Mouse (Mus musculus) hindbrain, embryonic 14.5 days (tissue): Measurements from ENCODE around the gene Banf1. TPM values are rescaled to one million over a fixed set of nuclear protein-coding genes. Genes with fewer than 3 reads are reported as not detected.

Experiments used
- ATAC-seq: fragments of 200-750 bp; cut with Nextera tagmentation; 2 replicates; pipeline ENCODE4 v1.8.0; 2017; ENCODE audit warnings: moderate number of reproducible peaks, mild to moderate bottlenecking, moderate TSS enrichment, moderate library complexity; ENCODE audit not compliant: low FRiP score
- DNase-seq: peaks from one replicate; pipeline ENCODE4 v3.0.0-alpha.2; 2015; ENCODE audit warnings: low spot score
- H3K27ac ChIP-seq: fragments of 300-500 bp; sonication (generic); 2 replicates; pipeline ENCODE4 v1.5.1; 2014; ENCODE audit warnings: mild to moderate bottlenecking, moderate library complexity
- H3K27me3 ChIP-seq: fragments of 300-500 bp; sonication (generic); 2 replicates; pipeline ENCODE4 v1.6.1; 2014; ENCODE audit warnings: mild to moderate bottlenecking, low read length, mixed read lengths; ENCODE audit not compliant: control insufficient read depth, insufficient read depth
- H3K36me3 ChIP-seq: fragments of 300-500 bp; sonication (generic); replicated peaks from 2 replicates; pipeline ENCODE4 v1.6.1; 2014; ENCODE audit not compliant: control insufficient read depth, insufficient read depth
- H3K4me1 ChIP-seq: fragments of 300-500 bp; sonication (generic); replicated peaks from 2 replicates; pipeline ENCODE4 v1.6.1; 2014; ENCODE audit warnings: antibody characterized with exemption, low read length, mixed read lengths; ENCODE audit not compliant: control insufficient read depth, insufficient read depth
- H3K4me2 ChIP-seq: fragments of 300-500 bp; sonication (generic); replicated peaks from 2 replicates; pipeline ENCODE4 v1.6.1; 2014; ENCODE audit warnings: mild to moderate bottlenecking, moderate library complexity
- H3K4me3 ChIP-seq: fragments of 300-500 bp; sonication (generic); replicated peaks from 2 replicates; pipeline ENCODE4 v1.5.1; 2014; ENCODE audit warnings: mild to moderate bottlenecking, low read length
- H3K9ac ChIP-seq: fragments of 300-500 bp; sonication (generic); 2 replicates; pipeline ENCODE4 v1.6.1; 2014
- H3K9me3 ChIP-seq: fragments of 300-500 bp; sonication (generic); 2 replicates; pipeline ENCODE4 v1.6.1; 2016; ENCODE audit warnings: low read length; ENCODE audit not compliant: control insufficient read depth
- WGBS: fragments of 180-500 bp; shearing (Covaris S2); extraction: QIAGEN DNeasy Blood & Tissue Kit; methylation state at CpG from one replicate; pipeline ENCODE4 v1.1.7; 2014; 5-methylcytosine and 5-hydroxymethylcytosine counted together
- polyA plus RNA-seq: library from polyadenylated mRNA; unstranded; fragments of >200 nt; fragmentation: Nextera tagmentation; extraction: Ambion mirVana; gene quantifications from 2 replicates; pipeline ENCODE4 v1.2.1, GENCODE M21; 2014

The Banf1 gene
- polyA plus RNA-seq, 1 experiment from 2014 or later = 323 TPM

DNA sequence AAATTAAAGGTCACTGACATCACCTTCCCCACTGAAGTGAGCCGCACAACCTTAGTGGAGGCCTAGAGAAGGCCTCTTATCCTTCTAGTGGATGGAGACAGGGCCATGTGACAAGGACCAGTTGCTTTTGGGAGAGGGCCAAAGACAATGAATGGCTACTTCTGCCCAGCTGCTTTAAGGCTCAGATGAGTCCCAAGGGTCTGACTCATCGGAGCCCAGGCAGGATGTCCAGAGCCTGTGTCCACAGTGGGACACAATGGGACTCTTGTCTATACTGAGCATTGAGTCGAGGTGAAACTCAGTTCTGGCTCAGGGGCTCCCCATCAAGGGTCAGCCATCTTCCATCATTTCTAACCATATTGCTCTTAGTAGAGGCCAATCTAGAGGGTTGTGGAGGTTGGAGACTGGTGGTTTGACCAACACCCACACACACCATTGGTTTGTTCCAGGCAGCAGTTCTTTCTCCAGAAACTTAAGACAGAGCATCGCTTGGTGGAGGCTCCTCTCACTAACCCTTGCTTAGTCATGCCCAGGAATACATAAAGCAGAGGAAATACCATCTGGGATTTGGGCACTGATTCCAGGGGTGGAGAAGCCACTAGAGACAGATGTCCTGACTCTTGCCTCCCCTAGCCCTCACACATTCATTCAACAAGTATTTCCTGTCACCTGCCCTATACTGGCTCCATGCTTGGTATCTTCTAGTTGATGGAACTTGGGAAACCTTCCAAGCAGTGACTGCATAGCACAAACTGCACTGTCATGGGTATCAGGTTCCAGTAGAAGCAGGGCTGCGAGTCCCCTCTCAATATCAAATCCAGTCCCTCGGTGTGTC, 21.5 kb downstream of the Banf1 start:
- 85% methylated on average over 6 of the region's 6 CpGs for WGBS
- H3K36me3 ChIP-seq = no peaks in the 10 kb centered on the region
- no peaks in the 10 kb centered on the region for H3K27me3 ChIP-seq
- H3K9me3 ChIP-seq = no peaks in the 10 kb centered on the region
- no peak overlapping the region for H3K9ac ChIP-seq
- no peak overlapping the region for H3K4me3 ChIP-seq
- H3K4me1 ChIP-seq = peaks cover 6% of the 10 kb centered on the region; the same call in 1 of the 2 replicates
- H3K4me2 ChIP-seq = no peak overlapping the region
- DNase-seq (no peak), ATAC-seq (no peak)
- no peak overlapping the region for H3K27ac ChIP-seq

DNA sequence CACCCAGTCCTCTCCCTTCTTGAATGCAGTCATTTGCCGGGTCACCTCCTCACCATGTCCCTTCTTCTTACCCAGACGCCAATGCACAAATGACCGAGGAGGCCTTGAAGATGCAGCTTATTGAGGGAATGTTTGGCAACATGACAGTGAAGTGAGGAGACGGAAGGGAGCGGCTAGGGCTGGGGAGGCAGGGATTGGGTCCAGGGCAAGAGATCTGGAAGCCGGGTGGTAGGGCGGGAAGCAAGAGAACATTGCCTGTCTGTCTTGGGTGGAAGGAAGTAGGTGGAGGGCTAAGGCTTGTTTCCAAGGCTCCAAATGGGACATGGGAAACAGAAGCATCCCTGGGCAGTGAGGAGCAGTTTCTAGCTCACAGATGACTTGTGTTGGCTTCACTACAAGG, 25.6 kb downstream of the Banf1 start:
- WGBS = 92% methylated on average over 7 of the region's 7 CpGs
- Histone ChIP-seq H3K4me1 (no peaks in the 10 kb centered on the region), H3K4me3 (no peak overlapping the region), H3K9ac (no peak overlapping the region), H3K9me3 (no peaks in the 10 kb centered on the region), H3K4me2 (no peak overlapping the region), H3K27me3 (no peaks in the 10 kb centered on the region), H3K36me3 (no peaks in the 10 kb centered on the region), H3K27ac (no peak overlapping the region)
- DNase-seq (no peak), ATAC-seq (no peak)

DNA sequence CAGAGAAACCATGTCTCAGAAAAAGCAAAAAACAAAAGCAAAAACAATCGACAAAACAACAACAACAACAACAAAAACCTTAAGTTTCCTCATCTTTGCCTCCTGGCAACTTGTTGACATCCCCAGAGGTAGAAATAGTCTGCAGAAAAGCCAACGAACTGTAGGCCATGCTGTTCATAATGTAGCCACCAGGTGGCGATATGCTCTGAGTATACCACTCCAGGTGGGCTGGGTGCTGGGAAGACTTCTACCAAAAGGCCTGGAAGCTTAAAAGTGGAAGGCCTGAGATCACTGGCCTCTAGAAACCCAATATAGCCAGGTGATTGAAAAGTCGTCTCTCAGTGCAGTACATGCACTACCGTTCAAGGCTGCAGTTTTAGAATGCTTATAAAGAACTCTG, 29.0 kb downstream of the Banf1 start:
- Histone ChIP-seq H3K36me3 (no peaks in the 10 kb centered on the region), H3K4me3 (no peak overlapping the region), H3K9me3 (no peaks in the 10 kb centered on the region), H3K27me3 (no peaks in the 10 kb centered on the region), H3K4me1 (no peaks in the 10 kb centered on the region), H3K9ac (no peak overlapping the region), H3K4me2 (no peak overlapping the region), H3K27ac (no peak overlapping the region)
- peak; percentile 71 for DNase-seq
- 27% methylated on average over 5 of the region's 5 CpGs for WGBS
- ATAC-seq = no peak

DNA sequence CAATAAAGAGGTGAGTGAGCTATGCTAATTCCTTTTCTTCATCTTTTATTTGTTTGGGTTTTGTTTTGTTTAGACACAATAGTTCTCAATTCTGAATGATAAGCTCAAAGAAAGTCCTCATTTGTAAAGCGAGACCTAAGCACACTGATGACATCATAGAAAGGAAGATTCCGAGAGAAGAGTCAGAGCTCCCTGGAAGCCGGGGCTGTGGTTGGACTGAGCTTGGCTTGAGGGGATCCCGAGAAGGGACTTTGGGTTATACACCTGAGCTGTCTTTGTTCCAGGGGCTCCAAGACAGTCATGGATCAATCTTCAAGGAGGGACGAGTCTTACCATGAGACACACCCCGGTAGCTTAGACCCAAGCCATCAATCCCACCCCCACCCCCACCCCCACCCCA, 31.5 kb downstream of the Banf1 start, which contains the start of gene Catsper1:
Gene Catsper1, plus strand, starts transcription at position 301 of the 400 bp plus-strand sequence.
- Histone ChIP-seq H3K9ac (no peak within 1 kb of the TSS), H3K4me1 (no peaks in the 10 kb centered on the region), H3K36me3 (no peaks in the 10 kb centered on the region), H3K9me3 (no peaks in the 10 kb centered on the region), H3K27me3 (no peaks in the 10 kb centered on the region), H3K4me3 (no peak within 1 kb of the TSS), H3K4me2 (no peak within 1 kb of the TSS), H3K27ac (no peak within 1 kb of the TSS)
- no peak for DNase-seq
- no peak for ATAC-seq
- 87% methylated on average over 6 of the region's 6 CpGs for WGBS

DNA sequence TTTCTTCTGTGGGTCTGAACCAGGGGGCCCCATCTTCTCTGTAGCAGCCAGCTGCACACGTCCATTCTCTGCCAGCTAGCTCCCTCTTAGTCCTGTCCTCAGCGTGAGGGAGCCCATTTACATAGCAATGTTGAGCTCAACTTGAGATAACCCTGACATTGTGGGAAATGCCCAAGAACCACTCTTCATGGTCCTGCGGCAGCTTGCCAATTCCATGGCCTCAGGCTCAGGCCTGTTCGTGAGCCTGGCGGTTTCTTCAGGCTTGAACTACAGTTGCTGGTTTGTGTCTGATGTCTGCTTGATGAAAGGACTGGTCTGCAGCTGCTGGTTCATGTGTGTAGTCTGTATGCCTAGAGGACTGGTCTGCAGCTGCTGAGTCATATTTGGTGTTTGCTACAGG, 32.2 kb downstream of the Banf1 start:
- H3K27me3 ChIP-seq = no peaks in the 10 kb centered on the region
- no peak overlapping the region for H3K4me3 ChIP-seq
- ATAC-seq (no peak), DNase-seq (no peak)
- no peaks in the 10 kb centered on the region for H3K36me3 ChIP-seq
- H3K27ac ChIP-seq = no peak overlapping the region
- H3K9ac ChIP-seq = no peak overlapping the region
- WGBS = 83% methylated on average over 5 of the region's 5 CpGs
- H3K4me1 ChIP-seq = no peaks in the 10 kb centered on the region
- H3K9me3 ChIP-seq = no peaks in the 10 kb centered on the region
- no peak overlapping the region for H3K4me2 ChIP-seq

DNA sequence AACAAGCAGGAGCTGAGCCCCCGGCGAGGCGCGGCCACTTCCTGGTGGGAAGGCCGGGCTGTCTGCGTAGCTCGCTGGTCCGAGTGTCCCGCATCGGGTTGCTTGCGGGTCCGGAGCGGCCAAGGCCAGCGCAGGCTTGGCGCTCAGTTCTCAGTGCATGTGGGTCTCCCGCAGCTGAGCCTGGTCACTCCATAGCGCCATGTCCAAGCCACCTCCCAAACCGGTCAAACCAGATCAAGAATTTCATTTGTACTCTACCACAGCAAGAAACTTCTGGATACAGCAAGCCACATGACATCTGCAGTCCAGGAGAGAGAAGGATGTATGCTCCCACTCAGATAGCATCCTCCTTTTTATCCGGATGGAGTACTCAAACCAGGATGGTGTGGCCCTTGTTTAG, 39.0 kb downstream of the Banf1 start:
- H3K4me2 ChIP-seq = no peak overlapping the region
- no peak overlapping the region for H3K27ac ChIP-seq
- WGBS = 79% methylated on average over 19 of the region's 19 CpGs
- no peak overlapping the region for H3K4me3 ChIP-seq
- H3K4me1 ChIP-seq = no peaks in the 10 kb centered on the region
- no peaks in the 10 kb centered on the region for H3K27me3 ChIP-seq
- no peaks in the 10 kb centered on the region for H3K36me3 ChIP-seq
- no peaks in the 10 kb centered on the region for H3K9me3 ChIP-seq
- no peak overlapping the region for H3K9ac ChIP-seq
- DNase-seq (no peak), ATAC-seq (no peak)

DNA sequence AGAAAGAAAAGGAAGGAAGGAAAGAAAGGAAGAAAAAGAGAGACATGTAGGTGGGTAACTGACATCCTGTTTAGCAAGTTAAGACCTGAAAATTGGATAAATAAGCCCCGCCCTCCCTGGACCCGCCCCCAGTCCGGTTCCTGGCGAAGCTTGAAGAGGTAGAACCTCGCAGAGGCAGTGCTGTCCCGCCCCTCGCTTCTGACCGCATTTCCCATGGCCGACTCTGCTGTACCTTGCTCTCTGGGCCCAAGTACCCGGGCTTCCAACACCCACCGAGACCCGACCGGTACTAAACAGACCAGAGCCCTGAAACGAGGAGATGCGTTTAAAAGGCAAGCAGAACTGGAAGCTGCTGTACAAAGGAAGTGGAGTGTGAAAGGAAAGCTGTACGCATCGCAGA, 43.2 kb downstream of the Banf1 start:
- Histone ChIP-seq H3K9me3 (no peaks in the 10 kb centered on the region), H3K4me2 (no peak overlapping the region), H3K4me3 (no peak overlapping the region), H3K27ac (no peak overlapping the region), H3K9ac (no peak overlapping the region), H3K4me1 (no peaks in the 10 kb centered on the region), H3K36me3 (no peaks in the 10 kb centered on the region), H3K27me3 (no peaks in the 10 kb centered on the region)
- DNase-seq (no peak), ATAC-seq (no peak)
- WGBS = 59% methylated on average over 17 of the region's 17 CpGs

Other genes with a start within 250 kb of the Banf1 start
- gene Klc2, start 248.6 kb downstream of the Banf1 start, polyA plus RNA-seq = 72.7 and 72.9 TPM in 2 replicates
- gene Pacs1, start 94.0 kb downstream of the Banf1 start, polyA plus RNA-seq = 54.3 and 59.7 TPM in 2 replicates
- gene Sf3b2, start 71.7 kb downstream of the Banf1 start, polyA plus RNA-seq = 299 and 305 TPM in 2 replicates
- gene Gal3st3, start 68.8 kb downstream of the Banf1 start, polyA plus RNA-seq = 34.2 and 39.8 TPM in 2 replicates
- not detected in 2 replicates for gene Catsper1, start 31.4 kb downstream of the Banf1 start, polyA plus RNA-seq
- 11.2 and 12.2 TPM in 2 replicates for gene Cst6, start 17.6 kb downstream of the Banf1 start, polyA plus RNA-seq
- 35.0 and 37.2 TPM in 2 replicates for gene Eif1ad, start 427 bp downstream of the Banf1 start, polyA plus RNA-seq
- gene Sart1, start 21.5 kb upstream of the Banf1 start, polyA plus RNA-seq = 53.3 and 57.3 TPM in 2 replicates
- not detected in 2 replicates for gene Tsga10ip, start 35.4 kb upstream of the Banf1 start, polyA plus RNA-seq
- 237 and 253 TPM in 2 replicates for gene Drap1, start 57.8 kb upstream of the Banf1 start, polyA plus RNA-seq
- 61.3 and 66.0 TPM in 2 replicates for gene AI837181, start 58.0 kb upstream of the Banf1 start, polyA plus RNA-seq
- gene Fosl1, start 80.4 kb upstream of the Banf1 start, polyA plus RNA-seq = not detected in 2 replicates
- gene Ccdc85b, start 90.7 kb upstream of the Banf1 start, polyA plus RNA-seq = 10.4 and 10.9 TPM in 2 replicates
- gene Fibp, start 93.4 kb upstream of the Banf1 start, polyA plus RNA-seq = 145 and 151 TPM in 2 replicates
- 4.2 and 5.4 TPM in 2 replicates for gene Ctsw, start 101.3 kb upstream of the Banf1 start, polyA plus RNA-seq
- gene Efemp2, start 106.8 kb upstream of the Banf1 start, polyA plus RNA-seq = 37.8 and 41.1 TPM in 2 replicates
- 40.0 and 41.7 TPM in 2 replicates for gene Mus81, start 121.2 kb upstream of the Banf1 start, polyA plus RNA-seq
- gene Cfl1, start 123.3 kb upstream of the Banf1 start, polyA plus RNA-seq = 3,620 and 3,763 TPM in 2 replicates
- gene 1700020D05Rik, start 136.6 kb upstream of the Banf1 start, polyA plus RNA-seq = 0.21 and 0.58 TPM in 2 replicates
- 87.1 and 96.5 TPM in 2 replicates for gene Snx32, start 143.4 kb upstream of the Banf1 start, polyA plus RNA-seq
- gene Ovol1, start 193.5 kb upstream of the Banf1 start, polyA plus RNA-seq = 0.07 and 0.15 TPM in 2 replicates
- 3.8 and 4.0 TPM in 2 replicates for gene Ap5b1, start 200.9 kb upstream of the Banf1 start, polyA plus RNA-seq
- 55.1 and 55.3 TPM in 2 replicates for gene Rnaseh2c, start 234.7 kb upstream of the Banf1 start, polyA plus RNA-seq
- 38.4 and 41.0 TPM in 2 replicates for gene Kat5, start 243.1 kb upstream of the Banf1 start, polyA plus RNA-seq